Mouse (Mus musculus): Measurements from ENCODE around the gene Spast. TPM values are rescaled to one million over a fixed set of nuclear protein-coding genes. Genes with fewer than 3 reads are reported as not detected.
A peak's percentile ranks its signal among the peaks of the same experiment; 100 is the strongest.
"Not testable (repeated sequence)": the region's sequence is repeated elsewhere in the genome, so short reads cannot be mapped to it uniquely, and the experiment has no call there.

Gene Spast
- polyA plus RNA-seq, 1 experiment, result 9.5 TPM

DNA sequence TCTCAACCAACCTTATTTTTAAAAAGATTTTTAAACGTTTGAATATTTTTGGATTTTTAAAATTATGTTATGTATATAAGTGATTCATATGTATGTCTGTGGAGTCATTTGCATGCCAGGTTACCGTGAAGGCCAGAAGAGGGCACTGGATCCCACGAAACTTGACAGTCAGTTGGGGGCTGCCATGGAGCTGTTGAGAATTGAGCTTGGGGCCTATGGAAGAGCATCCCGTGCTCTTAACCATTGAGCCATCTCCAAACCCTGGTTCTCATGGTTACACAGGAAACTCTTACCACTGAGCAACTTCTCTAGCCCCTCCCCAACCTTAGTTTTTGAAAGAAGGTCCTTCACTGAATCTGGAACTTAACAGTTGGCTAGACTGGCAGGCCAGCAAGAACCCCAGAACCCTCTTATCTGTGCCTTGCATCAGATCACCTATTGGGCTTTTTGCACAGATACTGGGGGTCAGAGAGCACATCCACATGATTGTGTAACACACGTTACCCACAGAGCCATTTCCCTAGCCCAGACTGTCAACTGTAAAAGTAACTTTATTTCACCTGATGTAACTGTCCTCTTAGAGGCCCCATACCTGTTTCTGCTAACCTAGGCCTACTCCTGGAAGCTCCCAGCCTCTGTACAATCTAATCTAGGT lies 16.3 kb upstream of the Spast start:
- Histone ChIP-seq H3K27me3 (ENCODE audit: control insufficient read depth, insufficient read depth, insufficient read length) (no peaks in the 10 kb centered on the region), H3K79me2 (ENCODE audit: control insufficient read depth, insufficient read depth) (no peaks in the 10 kb centered on the region), H3K36me3 (ENCODE audit: control insufficient read depth, insufficient read depth) (no peaks in the 10 kb centered on the region), H3K4me3 (ENCODE audit: insufficient read depth, poor library complexity, severe bottlenecking) (no peak overlapping the region), H3K79me3 (ENCODE audit: low read depth) (no peaks in the 10 kb centered on the region), H3ac (ENCODE audit: control insufficient read depth, insufficient read length, low read depth) (no peak overlapping the region)
- no peak for TF ChIP-seq MYOG (IDR thresholded peaks at IDR 0.05; ENCODE audit: control insufficient read depth, extremely low read depth, insufficient read length)
- TF ChIP-seq CTCF (IDR thresholded peaks at IDR 0.05; ENCODE audit: control insufficient read depth, insufficient read depth, insufficient read length), result no peak
- TF ChIP-seq FOSL1 (IDR thresholded peaks at IDR 0.05; ENCODE audit: insufficient read depth, low read length, poor library complexity, severe bottlenecking), result no peak
- no peak for TF ChIP-seq MAX (IDR thresholded peaks at IDR 0.05)
- TF ChIP-seq MYOD1 (IDR thresholded peaks at IDR 0.05; ENCODE audit: control insufficient read depth, insufficient read length, low read depth), result no peak

- Histone ChIP-seq H3K79me2 (ENCODE audit: control insufficient read depth, insufficient read depth) (no peaks in the 10 kb centered on the region), H3ac (ENCODE audit: control insufficient read depth, insufficient read length, low read depth) (no peak within 1 kb of the TSS), H3K4me3 (ENCODE audit: insufficient read depth, poor library complexity, severe bottlenecking) (no peak within 1 kb of the TSS), H3K36me3 (ENCODE audit: control insufficient read depth, insufficient read depth) (no peaks in the 10 kb centered on the region), H3K79me3 (ENCODE audit: low read depth) (no peaks in the 10 kb centered on the region), H3K27me3 (ENCODE audit: control insufficient read depth, insufficient read depth, insufficient read length) (no peaks in the 10 kb centered on the region)
- TF ChIP-seq CEBPB (IDR thresholded peaks at IDR 0.05; ENCODE audit: low read depth), result no peak
- TF ChIP-seq MAX (IDR thresholded peaks at IDR 0.05), result no peak
- no peak for TF ChIP-seq FOSL1 (IDR thresholded peaks at IDR 0.05; ENCODE audit: insufficient read depth, low read length, poor library complexity, severe bottlenecking)
Observed at GRCm38 (mm10) chr17:74323844-74324243, 14.9 kb upstream of the Spast start, which contains the start of gene Dpy30. Gene Dpy30, minus strand, starts transcription at chr17:74323944.

DNA sequence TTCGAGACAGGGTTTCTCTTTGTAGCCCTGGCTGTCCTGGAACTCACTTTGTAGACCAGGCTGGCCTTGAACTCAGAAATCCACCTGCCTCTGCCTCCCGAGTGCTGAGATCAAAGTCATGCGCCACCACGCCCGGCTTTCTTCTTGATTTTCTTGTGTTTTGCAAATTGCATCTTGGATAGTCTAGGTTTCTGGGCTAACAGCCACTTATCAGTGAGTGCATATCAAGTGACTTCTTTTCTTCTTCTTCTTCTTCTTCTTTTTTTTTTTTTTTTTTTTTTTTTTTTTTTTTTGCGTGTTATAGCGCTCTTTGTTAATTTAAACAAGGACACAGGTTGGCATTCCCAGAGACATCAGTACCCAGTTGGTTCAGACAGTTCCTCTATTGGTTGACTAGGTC lies 11.6 kb upstream of the Spast start:
- H3K79me2 ChIP-seq (ENCODE audit: control insufficient read depth, insufficient read depth); H3K79me3 ChIP-seq (ENCODE audit: low read depth); H3ac ChIP-seq (ENCODE audit: control insufficient read depth, insufficient read length, low read depth); H3K36me3 ChIP-seq (ENCODE audit: control insufficient read depth, insufficient read depth); H3K27me3 ChIP-seq (ENCODE audit: control insufficient read depth, insufficient read depth, insufficient read length); H3K4me3 ChIP-seq (ENCODE audit: insufficient read depth, poor library complexity, severe bottlenecking): not testable (repeated sequence)

GRCm38 (mm10) chr17:74328146-74328545 lies 10.6 kb upstream of the Spast start:
- H3K79me3 ChIP-seq (ENCODE audit: low read depth); H3K79me2 ChIP-seq (ENCODE audit: control insufficient read depth, insufficient read depth); H3K4me3 ChIP-seq (ENCODE audit: insufficient read depth, poor library complexity, severe bottlenecking); H3K27me3 ChIP-seq (ENCODE audit: control insufficient read depth, insufficient read depth, insufficient read length); H3K36me3 ChIP-seq (ENCODE audit: control insufficient read depth, insufficient read depth); H3ac ChIP-seq (ENCODE audit: control insufficient read depth, insufficient read length, low read depth): not testable (repeated sequence)
- TF ChIP-seq CTCF (IDR thresholded peaks at IDR 0.05; ENCODE audit: control insufficient read depth, insufficient read depth, insufficient read length), result peak; percentile 10

DNA sequence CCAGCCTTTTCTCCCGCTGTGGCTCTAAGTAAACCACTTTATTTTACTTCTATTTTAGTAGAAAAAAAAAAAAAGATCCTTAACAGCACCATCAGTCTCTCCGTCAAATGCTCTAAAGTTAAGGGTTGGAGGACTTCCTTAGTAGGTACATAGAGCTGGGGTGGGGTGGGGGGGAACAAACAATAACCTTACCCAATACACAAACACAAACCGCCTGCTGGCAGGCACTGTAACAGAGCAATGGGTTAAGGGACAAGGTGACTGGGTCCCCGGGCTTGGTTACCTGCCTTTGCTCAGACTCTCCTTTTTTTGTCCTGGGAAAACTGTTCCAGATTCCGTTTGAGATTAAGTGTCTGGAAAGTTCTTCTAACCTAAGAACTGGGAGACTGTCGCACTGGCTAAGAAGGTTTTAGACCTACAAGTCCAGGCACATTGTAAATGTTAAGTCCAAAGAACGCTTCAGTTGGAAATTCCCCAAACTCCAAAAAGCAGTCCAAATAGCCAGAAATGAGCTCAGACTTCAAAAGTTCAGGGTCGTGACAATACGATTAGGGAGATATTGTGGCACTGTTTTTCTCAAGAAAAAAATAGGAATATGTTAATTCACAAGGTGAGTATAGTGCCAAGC lies 7.6 kb upstream of the Spast start:
- TF ChIP-seq CTCF (IDR thresholded peaks at IDR 0.05; ENCODE audit: control insufficient read depth, insufficient read depth, insufficient read length) (no peak), USF1 (IDR thresholded peaks at IDR 0.05; ENCODE audit: low read depth) (no peak), FOSL1 (IDR thresholded peaks at IDR 0.05; ENCODE audit: insufficient read depth, low read length, poor library complexity, severe bottlenecking) (no peak), CEBPB (IDR thresholded peaks at IDR 0.05; ENCODE audit: low read depth) (no peak), MYOD1 (IDR thresholded peaks at IDR 0.05; ENCODE audit: control insufficient read depth, insufficient read length, low read depth) (no peak), MAX (IDR thresholded peaks at IDR 0.05) (no peak), MYOG (IDR thresholded peaks at IDR 0.05; ENCODE audit: control insufficient read depth, extremely low read depth, insufficient read length) (no peak)
- H3ac ChIP-seq (ENCODE audit: control insufficient read depth, insufficient read length, low read depth), result no peak overlapping the region

GRCm38 (mm10) chr17:74338225-74338931 lies 409 bp upstream of the Spast start:
- H3K36me3 ChIP-seq (ENCODE audit: control insufficient read depth, insufficient read depth), result no peaks in the 10 kb centered on the region
- TF ChIP-seq USF1 (IDR thresholded peaks at IDR 0.05; ENCODE audit: low read depth) (no peak), MYOG (IDR thresholded peaks at IDR 0.05; ENCODE audit: control insufficient read depth, extremely low read depth, insufficient read length) (no peak), MYOD1 (IDR thresholded peaks at IDR 0.05; ENCODE audit: control insufficient read depth, insufficient read length, low read depth) (no peak), CTCF (IDR thresholded peaks at IDR 0.05; ENCODE audit: control insufficient read depth, insufficient read depth, insufficient read length) (no peak), MAX (IDR thresholded peaks at IDR 0.05) (no peak), CEBPB (IDR thresholded peaks at IDR 0.05; ENCODE audit: low read depth) (no peak), FOSL1 (IDR thresholded peaks at IDR 0.05; ENCODE audit: insufficient read depth, low read length, poor library complexity, severe bottlenecking) (no peak)
- peak overlapping the region; percentile 96 for H3ac ChIP-seq (ENCODE audit: control insufficient read depth, insufficient read length, low read depth)
- H3K79me2 ChIP-seq (ENCODE audit: control insufficient read depth, insufficient read depth), result peaks cover 43% of the 10 kb centered on the region
- H3K79me3 ChIP-seq (ENCODE audit: low read depth), result peaks cover 23% of the 10 kb centered on the region
- H3K4me3 ChIP-seq (ENCODE audit: insufficient read depth, poor library complexity, severe bottlenecking), result peak overlapping the region; percentile 84
- H3K27me3 ChIP-seq (ENCODE audit: control insufficient read depth, insufficient read depth, insufficient read length), result no peaks in the 10 kb centered on the region

More for the DNA sequence above, 7.6 kb upstream of the Spast start:
- Histone ChIP-seq H3K79me2 (ENCODE audit: control insufficient read depth, insufficient read depth) (no peaks in the 10 kb centered on the region), H3K27me3 (ENCODE audit: control insufficient read depth, insufficient read depth, insufficient read length) (no peaks in the 10 kb centered on the region), H3K4me3 (ENCODE audit: insufficient read depth, poor library complexity, severe bottlenecking) (no peak overlapping the region), H3K79me3 (ENCODE audit: low read depth) (no peaks in the 10 kb centered on the region), H3K36me3 (ENCODE audit: control insufficient read depth, insufficient read depth) (no peaks in the 10 kb centered on the region)
